Comparison of ENCODE assay signal across 17 mouse cellular contexts in the genomic region with DNA sequence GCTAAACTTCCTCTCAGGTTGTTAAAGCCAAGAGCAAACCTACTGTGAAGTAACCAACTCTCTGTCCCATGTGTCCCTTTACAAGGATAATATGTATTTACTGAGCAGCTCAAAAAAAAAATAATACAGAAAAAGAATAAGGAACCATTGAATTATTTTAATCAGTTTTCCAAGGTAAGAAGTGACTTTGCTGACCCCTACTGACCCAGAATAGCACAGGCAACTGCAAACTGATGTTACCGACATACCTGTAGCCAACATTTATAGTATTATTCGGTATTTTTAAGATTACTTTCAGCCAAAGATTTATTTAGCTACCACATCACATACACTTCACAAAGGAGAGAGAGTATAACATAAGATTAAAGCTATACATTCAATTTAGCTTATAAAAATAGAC.
DNase-seq lines count a peak whose midpoint lies in the region; ATAC-seq and TF ChIP-seq lines count a peak whose summit lies in the region.
"Had no signal": no experiment of that assay in that cellular context is flagged by ENCODE, and none has a peak within 500 bp of the region (broad histone marks: within the 10 kb centered on the region; RNA-seq: fewer than 3 reads in every experiment).

No protein-coding gene starts in this region.

- no peak overlapping the region for H3K9ac ChIP-seq in liver, embryonic 14.5 days (replicated peaks)
- no peak overlapping the region for H3K9ac ChIP-seq in MEL (ENCODE audit: control insufficient read depth, low read depth, low read length, poor library complexity, severe bottlenecking)
- H3K9ac ChIP-seq: limb, embryonic 12.5 days had no signal

- H3K9me3 ChIP-seq in heart, embryonic 10.5 days: no peaks in the 10 kb centered on the region
- H3K9me3 ChIP-seq in liver, embryonic 14.5 days (ENCODE audit: control insufficient read depth, low read length): no peaks in the 10 kb centered on the region
- no peaks in the 10 kb centered on the region for H3K9me3 ChIP-seq in MEL (replicated peaks; ENCODE audit: insufficient read depth, low read length)
- H3K9me3 ChIP-seq: embryonic facial prominence, embryonic 10.5 days; limb, embryonic 12.5 days; megakaryocyte, embryonic 14.5 days had no signal

- TF ChIP-seq RAD21 in MEL (IDR thresholded peaks at IDR 0.05; ENCODE audit: low read depth, low read length): peak; percentile 69

- H3K36me3 ChIP-seq in heart, embryonic 10.5 days: no peaks in the 10 kb centered on the region
- H3K36me3 ChIP-seq in liver, embryonic 14.5 days (replicated peaks; ENCODE audit: control insufficient read depth, insufficient read depth, low read depth): no peaks in the 10 kb centered on the region
- H3K36me3 ChIP-seq in MEL (ENCODE audit: control insufficient read depth in 1 of 2, insufficient read depth in 2 of 2, low read length in 2 of 2): no peaks in the 10 kb centered on the region
- H3K36me3 ChIP-seq: embryonic facial prominence, embryonic 10.5 days; limb, embryonic 12.5 days had no signal

- H3K27ac ChIP-seq in heart, embryonic 10.5 days: no peak overlapping the region
- no peak overlapping the region for H3K27ac ChIP-seq in liver, embryonic 14.5 days
- H3K27ac ChIP-seq in MEL (ENCODE audit: control insufficient read depth, low read depth, low read length): no peak overlapping the region
- H3K27ac ChIP-seq: embryonic facial prominence, embryonic 10.5 days; limb, embryonic 12.5 days had no signal

- no peak overlapping the region for H3K4me3 ChIP-seq in heart, embryonic 10.5 days
- H3K4me3 ChIP-seq in liver, embryonic 14.5 days (ENCODE audit: insufficient read depth in 1 of 2, low read depth in 2 of 2, low read length in 2 of 2): no peak overlapping the region
- no peak overlapping the region for H3K4me3 ChIP-seq in MEL (ENCODE audit: control insufficient read depth in 1 of 2, insufficient read depth in 1 of 2, low read depth in 2 of 2, low read length in 2 of 2)
- H3K4me3 ChIP-seq: embryonic facial prominence, embryonic 10.5 days; limb, embryonic 12.5 days; megakaryocyte, embryonic 14.5 days; myocyte had no signal

- TF ChIP-seq CTCF in liver, embryonic 14.5 days (IDR thresholded peaks at IDR 0.05; ENCODE audit: low read depth): peak; percentile 21; the same call in 1 of the 2 replicates
- peak in 2 of 3 experiments; percentile 7 to 60; a peak in 2 of 6 replicates for TF ChIP-seq CTCF in MEL (IDR thresholded peaks at IDR 0.05 in 2 of 3, conservative IDR thresholded peaks at IDR 0.05 in 1 of 3; ENCODE audit: control insufficient read depth in 1 of 3, insufficient read depth in 1 of 3, low read depth in 2 of 3, low read length in 3 of 3, poor library complexity in 1 of 3, severe bottlenecking in 1 of 3)

- TF ChIP-seq POLR2A in MEL (IDR thresholded peaks at IDR 0.05; ENCODE audit: control insufficient read depth in 1 of 2, insufficient read depth in 1 of 2, low read depth in 1 of 2, low read length in 2 of 2, poor library complexity in 1 of 2): no peak

- H3K27me3 ChIP-seq in heart, embryonic 10.5 days (ENCODE audit: insufficient read depth, poor library complexity, severe bottlenecking): no peaks in the 10 kb centered on the region
- no peaks in the 10 kb centered on the region for H3K27me3 ChIP-seq in liver, embryonic 14.5 days (ENCODE audit: control insufficient read depth, insufficient read depth, low read length)
- H3K27me3 ChIP-seq in MEL (ENCODE audit: control insufficient read depth in 1 of 2, insufficient read depth in 2 of 2, low read length in 2 of 2): peaks cover 0 to 4% of the 10 kb centered on the region in 2 experiments; a peak in 2 of 4 replicates
- H3K27me3 ChIP-seq: limb, embryonic 12.5 days; megakaryocyte, embryonic 14.5 days had no signal

- no peaks in the 10 kb centered on the region for H3K4me1 ChIP-seq in heart, embryonic 10.5 days
- H3K4me1 ChIP-seq in liver, embryonic 14.5 days (replicated peaks; ENCODE audit: control insufficient read depth in 2 of 2, insufficient read depth in 2 of 2, low read length in 1 of 2): no peaks in the 10 kb centered on the region
- H3K4me1 ChIP-seq in MEL (ENCODE audit: control insufficient read depth in 1 of 2, insufficient read depth in 2 of 2, low read length in 2 of 2): no peaks in the 10 kb centered on the region
- H3K4me1 ChIP-seq: embryonic facial prominence, embryonic 10.5 days; limb, embryonic 12.5 days; megakaryocyte, embryonic 14.5 days had no signal

- TF ChIP-seq EP300 in liver, embryonic 14.5 days (IDR thresholded peaks at IDR 0.05; ENCODE audit: low read depth): no peak
- TF ChIP-seq EP300 in MEL (IDR thresholded peaks at IDR 0.05; ENCODE audit: low read depth in 1 of 2, low read length in 2 of 2): no peak

- no peaks in the 10 kb centered on the region for H3K79me2 ChIP-seq in MEL (ENCODE audit: control insufficient read depth, insufficient read depth, low read length, poor library complexity)

- no peak for ATAC-seq in liver, embryonic 14.5 days (ENCODE audit: insufficient read depth)

- WGBS in heart, embryonic 10.5 days: 68% methylated on average over 2 of the region's 2 CpGs
- 34% methylated on average over 2 of the region's 2 CpGs for WGBS in liver, embryonic 14.5 days (ENCODE audit: insufficient replicate concordance)

- DNase-seq in heart, adult 18-20 months: peak; percentile 4 to 8
- DNase-seq in heart, embryonic 10.5 days (ENCODE audit: low spot score): no peak
- DNase-seq in liver, embryonic 14.5 days (ENCODE audit: low read depth in 3 of 3, low spot score in 3 of 3): no peak
- DNase-seq in liver (no peak), MEL (ENCODE audit: low read depth, low spot score) (peak; percentile 32)
- DNase-seq in lung, postnatal 10 days: peak; percentile 3
- DNase-seq in adrenal gland, adult (ENCODE audit: inconsistent age in 2 of 2, low spot score in 1 of 2): no peak
- no peak for DNase-seq in adrenal gland, adult 18-20 months (ENCODE audit: low spot score in 2 of 2)
- DNase-seq: B cell, adult 2 months; cerebellum, adult 18-20 months; heart, postnatal 14 days; kidney, adult 2 months; thymus, adult 18-20 months had no signal

- H3K4me2 ChIP-seq in liver, embryonic 14.5 days (ENCODE audit: low read depth): no peak overlapping the region
- H3K4me2 ChIP-seq: limb, embryonic 12.5 days had no signal

TF ChIP-seq in MEL, 35 proteins besides CTCF, POLR2A, EP300 and RAD21:
- TF ChIP-seq TBP (IDR thresholded peaks at IDR 0.05; ENCODE audit: low read depth, low read length) (no peak), USF2 (IDR thresholded peaks at IDR 0.05; ENCODE audit: borderline replicate concordance in 1 of 2, insufficient read depth in 1 of 2, low read depth in 1 of 2, low read length in 2 of 2) (no peak), SMC3 (IDR thresholded peaks at IDR 0.05; ENCODE audit: low read depth, low read length) (peak; percentile 67), ZC3H11A (IDR thresholded peaks at IDR 0.05; ENCODE audit: low read depth, low read length) (peak; percentile 70), MYB (IDR thresholded peaks at IDR 0.05; ENCODE audit: low read depth, low read length) (no peak), MAZ (IDR thresholded peaks at IDR 0.05; ENCODE audit: low read depth, low read length) (no peak), MAFK (IDR thresholded peaks at IDR 0.05; ENCODE audit: borderline replicate concordance, low read depth, low read length) (no peak), BHLHE40 (IDR thresholded peaks at IDR 0.05; ENCODE audit: borderline replicate concordance, low read depth, low read length) (no peak), ZNF384 (IDR thresholded peaks at IDR 0.05; ENCODE audit: low read depth, low read length) (peak; percentile 87)
TF ChIP-seq in MEL: peak in this region for 3.

Comparison
In these comparisons a context has a peak if more than half of its experiments do, and no peak if none do; other contexts are left out.
1. DNase-seq: peak in heart, adult 18-20 months (2 of 2), MEL (single experiment) and lung, postnatal 10 days (single experiment); none in heart, embryonic 10.5 days (single experiment), liver, embryonic 14.5 days (0 of 3), liver (single experiment), adrenal gland, adult (0 of 2) and adrenal gland, adult 18-20 months (0 of 2).